Mouse (Mus musculus): ENCODE results near the gene Dnttip2.

The Dnttip2 gene

GRCm38 (mm10) chr3:122330484-122330883 is 56.3 kb downstream of the Dnttip2 start:
- DNase-seq (ENCODE audit: low spot score) = no peak

- DNase-seq (ENCODE audit: low spot score) = no peak
These were observed 59.3 kb downstream of the Dnttip2 start for GRCm38 (mm10) chr3:122333493-122333892.

GRCm38 (mm10) chr3:122333902-122334301 is 59.7 kb downstream of the Dnttip2 start:
- no peak for DNase-seq (ENCODE audit: low spot score)

- no peak for DNase-seq (ENCODE audit: low spot score)
These were observed 60.2 kb downstream of the Dnttip2 start for GRCm38 (mm10) chr3:122334375-122334774.
